24 mouse cellular contexts compared by ENCODE assay signal in the genomic region with DNA sequence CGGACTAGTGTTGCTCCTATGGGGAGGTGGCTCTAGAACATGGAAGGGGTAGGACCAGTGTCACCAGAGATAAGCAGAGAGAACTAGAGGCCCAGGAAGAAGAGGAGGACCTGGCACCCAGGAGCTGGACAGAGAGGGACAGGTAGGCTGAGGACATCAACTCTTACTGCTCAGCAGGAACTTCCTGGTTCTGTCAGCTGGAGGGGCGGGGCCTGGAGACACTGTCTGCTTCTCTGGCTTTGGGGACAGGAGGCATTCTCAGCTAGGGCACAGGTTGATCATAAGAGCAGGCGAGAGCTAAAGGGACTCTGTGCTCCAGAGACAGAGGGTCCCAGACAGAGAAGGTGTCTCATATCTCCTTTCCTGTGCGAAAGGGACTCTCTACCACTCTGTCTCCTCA.
DNase-seq lines count a peak whose midpoint lies in the region; ATAC-seq lines count a peak whose summit lies in the region.
"Had no signal": no experiment of that assay in that cellular context is flagged by ENCODE, and none has a peak within 500 bp of the region (broad histone marks: within the 10 kb centered on the region; RNA-seq: fewer than 3 reads in every experiment).

No protein-coding gene starts in this region.

- no peaks in the 10 kb centered on the region for H3K27me3 ChIP-seq in hindbrain, embryonic 12.5 days
- H3K27me3 ChIP-seq in hindbrain, embryonic 11.5 days (ENCODE audit: control insufficient read depth, insufficient read depth, low read length), result no peaks in the 10 kb centered on the region
- H3K27me3 ChIP-seq: embryonic facial prominence, embryonic 13.5 days; heart, embryonic 12.5 days; heart, embryonic 15.5 days; hindbrain, embryonic 15.5 days had no signal

- H3K4me2 ChIP-seq in hindbrain, embryonic 12.5 days (replicated peaks), result no peak overlapping the region
- no peak overlapping the region for H3K4me2 ChIP-seq in hindbrain, embryonic 11.5 days (replicated peaks; ENCODE audit: low read depth, low read length)
- H3K4me2 ChIP-seq: embryonic facial prominence, embryonic 13.5 days; heart, embryonic 12.5 days; heart, embryonic 15.5 days; hindbrain, embryonic 15.5 days had no signal

- WGBS in hindbrain, embryonic 12.5 days, result 85% methylated on average over 4 of the region's 4 CpGs
- WGBS in hindbrain, embryonic 11.5 days, result 79% methylated on average over 4 of the region's 4 CpGs

- H3K36me3 ChIP-seq in hindbrain, embryonic 12.5 days, result no peaks in the 10 kb centered on the region
- no peaks in the 10 kb centered on the region for H3K36me3 ChIP-seq in hindbrain, embryonic 11.5 days (ENCODE audit: control insufficient read depth, insufficient read depth, low read length)
- H3K36me3 ChIP-seq: embryonic facial prominence, embryonic 13.5 days; heart, embryonic 12.5 days; heart, embryonic 15.5 days; hindbrain, embryonic 10.5 days; hindbrain, embryonic 15.5 days had no signal

- DNase-seq in hindbrain, embryonic 11.5 days (ENCODE audit: low spot score), result no peak
- DNase-seq in 416B (ENCODE audit: low read depth) (peak; percentile 16), A20 (ENCODE audit: low read depth, low spot score) (peak; percentile 14)
- DNase-seq in lung, postnatal 36 days, result no peak
- DNase-seq: adrenal gland, adult 8-10 months; adrenal gland, postnatal 25 days; B cell, adult 2 months; gastrocnemius, adult 2 months; gastrocnemius, postnatal 14 days; heart, adult 11 months; heart, postnatal 10 days; heart, postnatal 36 days had no signal

- H3K9ac ChIP-seq in hindbrain, embryonic 12.5 days, result 0 out of 2 replicates have a peak overlapping the region, but pooled peaks have one; percentile 8
- H3K9ac ChIP-seq in hindbrain, embryonic 11.5 days (ENCODE audit: low read depth, low read length), result no peak overlapping the region
- H3K9ac ChIP-seq: embryonic facial prominence, embryonic 13.5 days; forebrain, postnatal 0 days; heart, embryonic 12.5 days; heart, embryonic 15.5 days; hindbrain, embryonic 15.5 days had no signal

- no peaks in the 10 kb centered on the region for H3K9me3 ChIP-seq in hindbrain, embryonic 12.5 days (replicated peaks)
- no peaks in the 10 kb centered on the region for H3K9me3 ChIP-seq in hindbrain, embryonic 11.5 days (ENCODE audit: control insufficient read depth, low read length)
- H3K9me3 ChIP-seq: embryonic facial prominence, embryonic 13.5 days; heart, embryonic 12.5 days; heart, embryonic 15.5 days; hindbrain, embryonic 10.5 days; hindbrain, embryonic 15.5 days had no signal

- ATAC-seq in hindbrain, embryonic 12.5 days (ENCODE audit: low FRiP score), result no peak
- no peak for ATAC-seq in hindbrain, embryonic 11.5 days (ENCODE audit: low FRiP score)
- ATAC-seq in megakaryocyte progenitor cell, adult 5-6 weeks (replicated peaks; ENCODE audit: poor library complexity), result 0 out of 2 replicates have a peak, but pooled peaks have one; percentile 20
- no peak for ATAC-seq in erythroblast, adult 5-6 weeks (replicated peaks; ENCODE audit: low FRiP score, poor library complexity, severe bottlenecking)
- ATAC-seq: activated CD4-positive, CD25-positive, alpha-beta regulatory T cell, adult 4 months; forebrain, embryonic 14.5 days; forebrain, postnatal 0 days; intestine, postnatal 0 days had no signal

- no peak overlapping the region for H3K27ac ChIP-seq in hindbrain, embryonic 12.5 days
- no peak overlapping the region for H3K27ac ChIP-seq in hindbrain, embryonic 11.5 days (ENCODE audit: low read depth, low read length)
- H3K27ac ChIP-seq: gastrocnemius, adult 2 months; heart, embryonic 15.5 days; hindbrain, embryonic 10.5 days; hindbrain, embryonic 15.5 days had no signal

- H3K4me3 ChIP-seq in hindbrain, embryonic 12.5 days, result no peak overlapping the region
- H3K4me3 ChIP-seq in hindbrain, embryonic 11.5 days (ENCODE audit: low read depth, low read length), result no peak overlapping the region
- H3K4me3 ChIP-seq: embryonic facial prominence, embryonic 13.5 days; gastrocnemius, adult 2 months; heart, embryonic 12.5 days; heart, embryonic 15.5 days; hindbrain, embryonic 10.5 days; hindbrain, embryonic 15.5 days had no signal

- H3K4me1 ChIP-seq in hindbrain, embryonic 12.5 days, result 0 out of 2 replicates have a peak, but pooled peaks cover 2% of the 10 kb centered on the region
- no peaks in the 10 kb centered on the region for H3K4me1 ChIP-seq in hindbrain, embryonic 11.5 days (replicated peaks; ENCODE audit: control insufficient read depth, insufficient read depth, low read length)
- H3K4me1 ChIP-seq: hindbrain, embryonic 15.5 days had no signal

Comparison
In these comparisons a context has a peak if more than half of its experiments do, and no peak if none do; other contexts are left out.
1. DNase-seq: peak in 416B (single experiment) and A20 (single experiment); none in hindbrain, embryonic 11.5 days (single experiment) and lung, postnatal 36 days (single experiment).